Mouse (Mus musculus) embryonic fibroblast, embryonic 13.5 days (primary cell): ENCODE results near the gene Pold4.

ENCODE experiments used
- CTCF ChIP-seq: IDR thresholded peaks from 2 replicates; pipeline ENCODE4 v1.5.1; 2011; ENCODE audit warnings: mild to moderate bottlenecking, control low read depth, low read length, moderate library complexity, borderline replicate concordance; ENCODE audit not compliant: insufficient read depth
- POLR2A ChIP-seq: IDR thresholded peaks from 2 replicates; pipeline ENCODE4 v1.6.1; 2011; ENCODE audit warnings: low read depth, mild to moderate bottlenecking, control low read depth, low read length, moderate library complexity

- TF ChIP-seq POLR2A (peak; percentile 43), CTCF (no peak)
These were observed 37.1 kb downstream of the Pold4 start, which contains the start of gene Ssh3 for GRCm38 (mm10) chr19:4268566-4269361.
